Mouse (Mus musculus) gastrocnemius, postnatal 36 days (tissue): ENCODE measurements at regions not wholly inside any gene's neighbourhood (a gene's known extent, or its start where the extent isn't known, plus 50 kb on each side); places are given as distances from the start of the nearest gene placed in this dataset.

Source experiments
- DNase-seq, 2 experiments: peaks; one replicate each; pipeline ENCODE4 v3.0.0; 2022
- intact Hi-C: fragments of 180-260 bp; cut with DNase I; formaldehyde crosslinking; loops from one replicate; pipeline ENCODE4 v1.15.1; 2025

GRCm38 (mm10) chr6:31098106-31098505, 139.2 kb upstream of the Klf14 start:
- no peak for DNase-seq
- intact Hi-C loops = no loop called here

- DNase-seq = no peak
- intact Hi-C loops = no loop called here
Observed at GRCm38 (mm10) chr6:31100084-31100579, 141.3 kb upstream of the Klf14 start.

- DNase-seq = no peak
- intact Hi-C loops = no loop called here
Observed at GRCm38 (mm10) chr6:31100749-31101148, 141.9 kb upstream of the Klf14 start.

GRCm38 (mm10) chr6:31106144-31106836, 147.4 kb upstream of the Klf14 start:
- no peak for DNase-seq

GRCm38 (mm10) chr6:31106856-31107359, 148.0 kb upstream of the Klf14 start:
- intact Hi-C loops = no loop called here
- no peak for DNase-seq

More at GRCm38 (mm10) chr6:31106144-31106836, 147.4 kb upstream of the Klf14 start:
- intact Hi-C loops = no loop called here

GRCm38 (mm10) chr6:31107360-31107759, 148.5 kb upstream of the Klf14 start:
- intact Hi-C loops = no loop called here
- no peak for DNase-seq

GRCm38 (mm10) chr6:31107916-31108685, 149.2 kb upstream of the Klf14 start:
- no peak for DNase-seq
- intact Hi-C loops = no loop called here

- intact Hi-C loops = no loop called here
- no peak for DNase-seq
Observed at GRCm38 (mm10) chr6:31109604-31110003, 150.7 kb upstream of the Klf14 start.

- no peak for DNase-seq
- intact Hi-C loops = no loop called here
Observed at GRCm38 (mm10) chr6:31112293-31113077, 153.6 kb upstream of the Klf14 start.

- intact Hi-C loops = no loop called here
- no peak for DNase-seq
Observed at GRCm38 (mm10) chr6:31113558-31114326, 154.9 kb upstream of the Klf14 start.

GRCm38 (mm10) chr6:31114336-31115335, 155.8 kb upstream of the Klf14 start:
- DNase-seq = no peak
- intact Hi-C loops = no loop called here

- DNase-seq = no peak
Observed at GRCm38 (mm10) chr6:31115566-31115965, 156.7 kb upstream of the Klf14 start.

GRCm38 (mm10) chr6:31116365-31116764, 157.5 kb upstream of the Klf14 start:
- no peak for DNase-seq
- intact Hi-C loops = no loop called here

More at GRCm38 (mm10) chr6:31115566-31115965, 156.7 kb upstream of the Klf14 start:
- intact Hi-C loops = no loop called here

- intact Hi-C loops = no loop called here
- DNase-seq = no peak
Observed at GRCm38 (mm10) chr6:31117666-31118065, 158.8 kb upstream of the Klf14 start.

GRCm38 (mm10) chr6:31121008-31121407, 162.1 kb upstream of the Klf14 start:
- DNase-seq = no peak
- intact Hi-C loops = no loop called here

GRCm38 (mm10) chr6:31122895-31123294, 164.0 kb upstream of the Klf14 start:
- intact Hi-C loops = no loop called here
- DNase-seq = no peak

GRCm38 (mm10) chr6:31123342-31123990, 164.6 kb upstream of the Klf14 start:
- intact Hi-C loops = no loop called here

GRCm38 (mm10) chr6:31124076-31124475, 165.2 kb upstream of the Klf14 start:
- DNase-seq = no peak
- intact Hi-C loops = no loop called here

More at GRCm38 (mm10) chr6:31123342-31123990, 164.6 kb upstream of the Klf14 start:
- DNase-seq = no peak
